Mouse (Mus musculus) megakaryocyte, embryonic 14.5 days (primary cell): ENCODE results near the gene Ccdc126.

Experiments used
- FLI1 ChIP-seq: IDR thresholded peaks from 2 replicates; pipeline ENCODE4 v1.6.1; 2012; ENCODE audit warnings: low read length, inconsistent platforms, mixed read lengths
- GATA1 ChIP-seq: IDR thresholded peaks from 3 replicates; pipeline ENCODE4 v1.6.1; 2012; ENCODE audit warnings: mixed read lengths, low read length, inconsistent platforms, borderline replicate concordance

- TF ChIP-seq GATA1 (no peak), FLI1 (no peak)
Observed at GRCm38 (mm10) chr6:49378328-49378727, 59.3 kb downstream of the Ccdc126 start.
